Mouse (Mus musculus) yolk sac, embryonic 10.5 days (tissue): ENCODE data around the gene Zdhhc1.

ENCODE experiments used
- DNase-seq: peaks from one replicate; pipeline ENCODE4 v3.0.0-alpha.2; 2017; ENCODE audit warnings: low spot score

Zdhhc1 gene

DNA sequence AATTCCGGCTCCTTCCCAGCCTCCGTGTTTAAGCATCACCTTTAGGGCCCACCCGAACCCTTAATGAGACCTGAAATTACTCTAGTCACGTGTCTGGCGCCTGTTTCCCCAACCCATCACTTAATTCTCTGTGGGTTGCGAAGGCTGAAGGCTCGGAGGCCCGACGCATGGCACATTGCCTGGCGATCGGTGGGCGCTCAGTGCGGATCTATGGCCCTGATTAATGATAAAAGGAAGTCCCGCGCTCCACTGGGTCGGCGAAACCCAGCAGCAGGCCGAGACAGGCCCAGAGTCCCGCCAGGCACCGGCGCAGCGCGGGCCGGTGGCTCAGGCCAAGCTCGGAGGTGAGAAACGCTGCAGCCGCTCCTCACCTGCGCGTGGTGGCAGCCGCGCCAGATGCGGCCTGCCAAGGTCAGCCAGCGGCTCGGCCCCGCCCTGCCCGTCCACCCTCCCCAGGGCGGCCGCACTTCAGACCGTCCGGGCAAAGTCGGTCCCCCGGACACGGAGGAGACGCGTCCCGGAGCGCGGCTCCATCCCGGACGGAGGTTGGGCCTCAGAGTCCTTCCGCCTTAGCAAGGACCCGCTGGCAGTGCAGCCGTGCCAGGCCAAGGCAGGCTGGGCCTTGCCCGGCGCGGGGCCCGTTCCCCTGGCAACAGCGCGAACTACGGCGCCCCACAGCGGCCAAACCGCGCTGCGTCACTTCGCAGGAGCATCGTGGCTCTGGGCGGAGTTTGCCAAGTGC lies at the start of gene Zdhhc1:
Gene Zdhhc1, minus strand, starts transcription at position 464 of the 742 bp plus-strand sequence.
- peak; percentile 80 for DNase-seq

GRCm38 (mm10) chr8:105545249-105545648 lies 48.5 kb upstream of the Zdhhc1 start:
- no peak for DNase-seq

GRCm38 (mm10) chr8:105544544-105545205 lies 48.0 kb upstream of the Zdhhc1 start:
- DNase-seq: peak; percentile 77

GRCm38 (mm10) chr8:105543703-105544102 lies 47.0 kb upstream of the Zdhhc1 start:
- no peak for DNase-seq

DNA sequence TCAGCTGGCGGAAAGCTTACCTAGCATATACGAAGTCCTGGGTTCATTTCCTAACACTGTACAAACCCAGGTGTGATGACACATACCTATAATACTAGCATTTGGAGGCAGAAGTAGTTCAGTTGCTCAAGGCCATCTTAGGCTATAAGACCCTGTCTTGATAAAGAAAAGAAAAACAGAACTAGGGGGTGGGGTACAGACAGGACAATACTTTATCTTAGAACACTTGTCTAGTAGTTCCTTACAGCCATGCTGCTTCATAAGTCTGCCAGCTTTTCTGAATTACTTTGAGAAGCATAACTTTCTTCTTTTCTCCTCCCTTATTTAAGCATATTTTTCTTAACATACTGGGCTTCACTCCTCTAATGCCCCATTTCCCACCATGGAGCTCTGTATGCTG lies 46.1 kb upstream of the Zdhhc1 start:
- no peak for DNase-seq

DNA sequence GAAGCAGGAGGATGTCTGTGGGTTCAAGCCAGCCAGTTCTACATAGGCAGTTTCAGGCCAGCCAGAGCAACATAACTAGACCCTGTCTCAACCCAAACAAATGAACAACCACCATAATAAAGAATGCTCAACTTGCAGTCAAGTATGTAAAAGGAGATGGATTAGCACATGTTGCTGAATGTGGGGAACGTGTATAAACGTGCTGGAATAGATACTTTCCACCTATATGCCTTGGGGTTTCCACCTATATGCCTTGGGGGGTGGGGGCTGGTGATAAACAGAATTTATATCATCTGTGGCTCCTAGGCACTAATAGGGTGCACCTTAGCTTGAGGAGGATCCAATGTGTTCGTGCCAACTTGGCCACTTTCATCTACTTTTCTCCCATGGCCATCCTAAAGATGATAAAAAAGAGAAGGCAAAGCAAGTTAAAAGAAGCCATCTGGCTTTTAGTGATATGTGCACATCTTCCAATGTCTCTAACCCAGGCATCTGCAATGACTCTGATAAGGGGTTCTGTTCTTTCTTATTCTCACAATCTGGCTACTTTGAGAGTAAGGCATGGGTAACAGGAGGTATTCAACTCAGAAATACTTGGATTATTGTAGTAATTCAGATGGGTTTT lies 45.4 kb upstream of the Zdhhc1 start:
- DNase-seq: no peak

GRCm38 (mm10) chr8:105538940-105539339 lies 42.2 kb upstream of the Zdhhc1 start:
- DNase-seq: no peak

DNA sequence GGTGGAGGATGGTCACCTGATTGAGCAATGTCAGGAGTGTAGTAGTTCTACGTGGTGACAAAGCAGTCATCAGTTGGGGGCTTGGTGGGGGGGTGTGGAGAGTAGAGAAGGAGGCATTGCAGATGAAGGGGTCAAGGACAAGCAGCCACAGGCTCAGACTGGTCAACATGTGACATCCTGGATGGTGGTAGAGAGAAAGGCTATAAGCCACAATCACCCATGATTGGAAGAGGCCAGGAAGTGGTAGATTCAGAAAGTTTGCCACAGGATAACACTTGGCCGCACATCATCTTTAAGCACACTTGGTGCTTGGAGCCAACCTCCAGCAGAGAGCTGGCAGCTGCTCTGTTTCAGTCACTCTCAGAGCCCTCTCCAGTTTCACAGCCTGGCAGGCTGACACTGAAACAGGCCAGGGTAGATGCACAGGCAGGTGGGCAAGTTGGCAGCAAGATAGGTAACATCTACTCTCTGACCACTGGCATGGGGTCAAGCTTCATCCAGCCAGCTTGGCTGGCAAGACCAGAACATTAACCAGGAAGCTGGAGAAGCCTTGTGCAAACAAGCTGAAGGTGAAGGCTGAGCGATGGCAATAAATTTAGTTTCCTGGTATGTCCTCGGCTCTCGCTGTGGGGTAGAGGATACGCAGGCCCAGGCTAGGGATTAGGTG lies 40.4 kb upstream of the Zdhhc1 start:
- DNase-seq: no peak

- DNase-seq: no peak
Measured at GRCm38 (mm10) chr8:105536546-105536945, 39.8 kb upstream of the Zdhhc1 start.

- peak; percentile 66 for DNase-seq
Measured at GRCm38 (mm10) chr8:105533892-105534329, 37.2 kb upstream of the Zdhhc1 start.

- DNase-seq: peak; percentile 51
Measured at GRCm38 (mm10) chr8:105533439-105533838, 36.7 kb upstream of the Zdhhc1 start.

DNA sequence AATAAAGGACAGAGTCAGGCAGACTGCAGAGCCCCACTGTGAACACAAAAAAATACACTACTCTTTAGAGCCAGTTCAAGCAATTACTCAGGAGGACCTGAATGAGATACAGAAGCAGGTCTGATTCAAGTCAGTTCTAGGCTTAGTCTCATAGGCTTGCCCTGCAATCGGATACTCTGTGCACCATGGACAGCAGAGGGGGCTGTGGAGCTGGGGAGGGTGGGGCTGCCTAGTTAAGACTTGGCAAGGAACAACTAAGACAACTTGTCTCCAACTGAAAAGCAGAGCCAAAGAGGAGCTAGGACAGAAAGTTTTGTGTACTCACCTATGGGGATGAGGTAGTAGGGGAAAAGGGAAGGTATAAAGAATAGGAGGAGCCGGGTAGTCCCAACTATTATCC lies 35.1 kb upstream of the Zdhhc1 start:
- DNase-seq: peak; percentile 46

- no peak for DNase-seq
Measured at GRCm38 (mm10) chr8:105529271-105529670, 32.6 kb upstream of the Zdhhc1 start.

DNA sequence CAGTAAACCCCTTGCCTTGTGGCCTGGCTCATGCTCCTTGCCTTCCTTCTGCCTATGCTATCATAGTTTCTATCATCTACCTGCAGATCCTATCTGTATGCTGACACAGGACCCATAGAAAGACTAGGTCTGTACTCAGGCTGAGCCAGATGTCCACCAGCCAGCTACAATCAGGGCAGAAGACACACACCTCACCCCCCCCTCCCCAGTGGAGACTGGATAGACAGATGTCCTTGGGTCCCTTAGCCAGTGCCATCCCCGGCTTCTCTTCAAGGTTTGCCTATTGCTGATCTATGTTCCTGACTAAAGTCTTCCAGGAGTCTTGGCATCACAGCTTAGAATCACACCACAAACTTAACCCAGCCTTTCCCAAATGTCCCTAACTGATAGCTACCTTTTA lies 31.5 kb upstream of the Zdhhc1 start:
- no peak for DNase-seq

DNA sequence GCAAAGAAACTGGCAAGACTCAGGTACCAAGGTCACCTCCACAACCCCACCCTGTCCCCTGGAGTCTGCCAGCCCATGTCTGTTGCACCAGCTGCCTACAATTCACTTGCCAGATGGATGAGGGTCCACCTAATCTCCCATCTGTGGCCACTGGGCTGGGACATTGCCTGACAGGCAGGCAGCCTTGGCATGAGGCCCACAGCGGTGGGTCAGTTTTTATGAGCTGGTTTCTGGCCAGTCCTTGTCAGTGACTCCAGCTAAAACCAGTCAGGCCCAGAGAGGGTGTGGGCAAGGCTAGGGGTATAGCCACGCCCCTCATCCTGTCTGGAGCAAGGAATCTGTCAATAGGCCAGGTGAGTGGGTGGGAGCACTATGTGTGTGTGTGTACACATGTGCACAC lies 30.4 kb upstream of the Zdhhc1 start:
- DNase-seq: no peak

DNA sequence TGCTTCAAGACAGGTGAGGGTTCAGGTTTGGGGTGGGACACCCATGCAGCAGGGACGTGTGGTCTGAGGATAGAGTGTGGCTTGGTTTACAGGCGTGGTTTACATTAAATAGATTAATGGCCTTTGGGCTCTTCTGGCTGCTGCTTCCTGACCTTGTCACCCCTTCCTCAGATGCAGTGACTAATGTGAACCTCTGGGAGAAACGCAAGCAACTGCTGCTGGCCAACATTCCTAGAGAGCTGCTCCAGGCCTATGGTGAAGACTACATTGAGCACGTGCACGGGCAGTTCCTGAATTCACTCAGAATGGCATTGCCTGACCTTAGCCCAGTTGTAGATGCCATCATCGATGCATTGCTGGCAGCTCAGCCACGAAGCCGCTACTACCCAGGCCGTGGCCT lies 26.2 kb upstream of the Zdhhc1 start:
- no peak for DNase-seq

DNA sequence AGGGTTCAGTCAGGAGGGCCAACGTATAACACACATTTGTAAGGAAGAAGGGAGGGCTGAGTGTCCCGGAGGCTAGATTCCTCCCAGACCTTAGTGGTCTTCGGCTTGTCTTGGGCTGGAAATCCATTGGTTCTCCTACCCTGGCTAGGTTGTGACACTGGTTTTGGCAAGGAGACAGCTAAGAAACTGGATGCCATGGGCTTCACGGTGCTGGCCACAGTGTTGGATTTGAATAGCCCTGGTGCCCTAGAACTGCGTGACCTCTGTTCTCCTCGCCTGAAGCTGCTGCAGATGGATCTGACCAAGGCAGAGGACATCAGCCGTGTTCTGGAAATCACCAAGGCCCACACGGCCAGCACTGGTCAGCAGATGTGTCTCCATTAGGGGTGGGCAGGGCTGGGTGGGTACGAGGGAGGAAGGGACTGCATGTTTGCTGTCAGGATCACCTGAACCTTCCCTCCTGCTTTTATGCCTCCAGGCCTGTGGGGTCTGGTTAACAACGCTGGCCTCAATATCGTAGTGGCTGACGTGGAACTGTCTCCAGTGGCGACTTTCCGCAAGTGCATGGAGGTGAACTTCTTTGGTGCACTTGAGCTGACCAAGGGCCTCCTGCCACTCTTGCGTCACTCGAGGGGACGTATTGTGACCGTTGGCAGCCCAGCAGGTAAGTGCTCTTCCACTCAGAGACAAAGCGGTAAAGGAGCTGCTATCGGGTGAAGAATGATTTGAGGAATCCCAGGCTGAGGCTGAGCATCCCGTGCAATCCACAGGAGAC lies 25.5 kb upstream of the Zdhhc1 start:
- DNase-seq: no peak

DNA sequence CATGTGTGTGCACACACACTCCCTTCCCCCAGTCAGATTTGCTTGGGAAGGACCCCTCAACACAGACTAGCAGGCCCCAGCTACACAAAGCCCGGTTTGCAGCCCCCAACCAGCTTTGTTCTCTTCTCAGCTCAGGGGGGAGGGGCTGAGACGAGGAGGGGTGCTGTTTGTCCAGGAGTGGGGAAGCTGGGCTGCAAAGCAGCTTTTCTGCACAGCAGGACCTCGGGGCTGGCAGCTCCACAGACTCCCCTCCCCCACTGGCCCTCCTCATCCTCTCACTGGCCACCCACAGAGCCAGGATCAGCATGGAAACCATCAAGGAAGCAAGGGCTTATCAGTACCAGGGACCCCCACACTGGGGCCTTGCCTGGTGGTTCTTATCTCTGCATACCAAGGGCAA lies 24.4 kb upstream of the Zdhhc1 start:
- DNase-seq: peak; percentile 87

GRCm38 (mm10) chr8:105520521-105520920 lies 23.8 kb upstream of the Zdhhc1 start:
- no peak for DNase-seq

DNA sequence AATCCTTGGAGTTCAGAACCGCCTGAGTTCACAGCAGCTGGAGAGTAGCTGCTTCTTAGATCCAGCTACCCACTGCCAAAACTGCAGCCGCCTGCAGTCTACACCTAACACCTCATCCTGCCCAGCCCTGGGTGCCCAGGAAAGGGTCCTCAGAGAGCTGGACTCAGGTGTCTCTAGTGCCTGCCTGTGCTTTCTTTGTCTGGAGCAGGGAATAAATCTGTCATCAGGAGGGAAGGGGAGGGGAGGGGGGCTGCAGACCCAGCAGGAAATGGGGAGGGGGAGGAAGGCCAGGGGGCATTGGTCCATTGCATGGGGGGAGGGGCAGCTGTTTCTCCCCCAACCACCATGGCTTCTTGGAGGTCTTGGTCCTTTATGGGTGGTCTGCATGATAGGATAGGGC lies 22.9 kb upstream of the Zdhhc1 start:
- peak; percentile 68 for DNase-seq

- DNase-seq: peak; percentile 82
Measured at GRCm38 (mm10) chr8:105518436-105519313, 22.0 kb upstream of the Zdhhc1 start, which contains the start of gene Hsd11b2. Gene Hsd11b2, plus strand, starts transcription at chr8:105518755.
